Mouse (Mus musculus): Measurements from ENCODE around the gene Asna1. TPM values are rescaled to one million over a fixed set of nuclear protein-coding genes. Genes with fewer than 3 reads are reported as not detected.

Asna1 gene
- total and polyA plus RNA-seq, 2 experiments: 30.3 to 60.0 TPM

- DNase-seq (ENCODE audit: extremely low read depth, low read depth, low spot score): peak; percentile 86
- peak overlapping the region; percentile 84 for H3K27ac ChIP-seq (replicated peaks; ENCODE audit: insufficient read depth, low read depth, low read length)
- peak overlapping the region; percentile 93 for H3K4me3 ChIP-seq (ENCODE audit: insufficient read depth, low read depth, low read length)
- peak; percentile 59; the same call in 1 of the 2 replicates for TF ChIP-seq POLR2A (IDR thresholded peaks at IDR 0.05; ENCODE audit: extremely low read depth, insufficient read depth, low read length)
- no peak for TF ChIP-seq CTCF (IDR thresholded peaks at IDR 0.05; ENCODE audit: low read depth, low read length)
- H3K36me3 ChIP-seq (ENCODE audit: control insufficient read depth, insufficient read depth, low read length): peaks cover 3% of the 10 kb centered on the region
- peaks cover 10% of the 10 kb centered on the region; the same call in 1 of the 2 replicates for H3K79me2 ChIP-seq (ENCODE audit: control insufficient read depth, insufficient read depth, low read length)
- H3K4me1 ChIP-seq (ENCODE audit: control insufficient read depth, insufficient read depth, low read length): peaks cover 24% of the 10 kb centered on the region
- WGBS: under 1% methylated on average over 61 of the region's 61 CpGs
- no peaks in the 10 kb centered on the region for H3K27me3 ChIP-seq (ENCODE audit: control insufficient read depth, insufficient read depth, low read length)
- peak overlapping the region; percentile 92 for H3K9ac ChIP-seq (ENCODE audit: low read depth, low read length)
Measured at GRCm38 (mm10) chr8:84976031-84976762, 48.9 kb downstream of the Asna1 start.

GRCm38 (mm10) chr8:84975434-84975833 is 49.6 kb downstream of the Asna1 start:
- WGBS: 26% methylated on average over 7 of the region's 7 CpGs
- Histone ChIP-seq H3K4me1 (ENCODE audit: control insufficient read depth, insufficient read depth, low read length) (peaks cover 18% of the 10 kb centered on the region), H3K36me3 (ENCODE audit: control insufficient read depth, insufficient read depth, low read length) (peaks cover 3% of the 10 kb centered on the region), H3K27ac (replicated peaks; ENCODE audit: insufficient read depth, low read depth, low read length) (peak overlapping the region; percentile 84), H3K27me3 (ENCODE audit: control insufficient read depth, insufficient read depth, low read length) (no peaks in the 10 kb centered on the region), H3K9ac (ENCODE audit: low read depth, low read length) (peak overlapping the region; percentile 68), H3K4me3 (ENCODE audit: insufficient read depth, low read depth, low read length) (no peak overlapping the region; the same call in 1 of the 2 replicates), H3K79me2 (ENCODE audit: control insufficient read depth, insufficient read depth, low read length) (peaks cover 10% of the 10 kb centered on the region; the same call in 1 of the 2 replicates)
- peak; percentile 39 for DNase-seq (ENCODE audit: extremely low read depth, low read depth, low spot score)
- TF ChIP-seq POLR2A (IDR thresholded peaks at IDR 0.05; ENCODE audit: extremely low read depth, insufficient read depth, low read length): no peak
- TF ChIP-seq CTCF (IDR thresholded peaks at IDR 0.05; ENCODE audit: low read depth, low read length): peak; percentile 78

- peaks cover 10% of the 10 kb centered on the region; the same call in 1 of the 2 replicates for H3K79me2 ChIP-seq (ENCODE audit: control insufficient read depth, insufficient read depth, low read length)
- H3K4me3 ChIP-seq (ENCODE audit: insufficient read depth, low read depth, low read length): no peak overlapping the region
- H3K4me1 ChIP-seq (ENCODE audit: control insufficient read depth, insufficient read depth, low read length): peaks cover 22% of the 10 kb centered on the region
- WGBS: 39% methylated on average over 8 of the region's 8 CpGs
- no peak for DNase-seq (ENCODE audit: extremely low read depth, low read depth, low spot score)
- H3K36me3 ChIP-seq (ENCODE audit: control insufficient read depth, insufficient read depth, low read length): peaks cover 3% of the 10 kb centered on the region
- H3K9ac ChIP-seq (ENCODE audit: low read depth, low read length): no peak overlapping the region
- H3K27me3 ChIP-seq (ENCODE audit: control insufficient read depth, insufficient read depth, low read length): no peaks in the 10 kb centered on the region
- peak overlapping the region; percentile 61 for H3K27ac ChIP-seq (replicated peaks; ENCODE audit: insufficient read depth, low read depth, low read length)
- TF ChIP-seq POLR2A (IDR thresholded peaks at IDR 0.05; ENCODE audit: extremely low read depth, insufficient read depth, low read length) (no peak), CTCF (IDR thresholded peaks at IDR 0.05; ENCODE audit: low read depth, low read length) (no peak)
Measured at GRCm38 (mm10) chr8:84974543-84975142, 50.4 kb downstream of the Asna1 start.

GRCm38 (mm10) chr8:84973803-84974542 is 51.1 kb downstream of the Asna1 start:
- Histone ChIP-seq H3K9ac (ENCODE audit: low read depth, low read length) (no peak overlapping the region), H3K4me3 (ENCODE audit: insufficient read depth, low read depth, low read length) (no peak overlapping the region), H3K4me1 (ENCODE audit: control insufficient read depth, insufficient read depth, low read length) (peaks cover 22% of the 10 kb centered on the region), H3K36me3 (ENCODE audit: control insufficient read depth, insufficient read depth, low read length) (peaks cover 3% of the 10 kb centered on the region), H3K79me2 (ENCODE audit: control insufficient read depth, insufficient read depth, low read length) (peaks cover 10% of the 10 kb centered on the region; the same call in 1 of the 2 replicates), H3K27ac (replicated peaks; ENCODE audit: insufficient read depth, low read depth, low read length) (peak overlapping the region; percentile 61), H3K27me3 (ENCODE audit: control insufficient read depth, insufficient read depth, low read length) (no peaks in the 10 kb centered on the region)
- peak; percentile 96 for DNase-seq (ENCODE audit: extremely low read depth, low read depth, low spot score)
- WGBS: 26% methylated on average over 4 of the region's 4 CpGs
- TF ChIP-seq CTCF (IDR thresholded peaks at IDR 0.05; ENCODE audit: low read depth, low read length) (peak; percentile 61; the same call in 1 of the 2 replicates), POLR2A (IDR thresholded peaks at IDR 0.05; ENCODE audit: extremely low read depth, insufficient read depth, low read length) (no peak)

GRCm38 (mm10) chr8:84973079-84973478 is 52.0 kb downstream of the Asna1 start:
- H3K4me3 ChIP-seq (ENCODE audit: insufficient read depth, low read depth, low read length): no peak overlapping the region
- H3K36me3 ChIP-seq (ENCODE audit: control insufficient read depth, insufficient read depth, low read length): peaks cover 3% of the 10 kb centered on the region
- WGBS: 88% methylated on average over 1 of the region's 1 CpGs
- peaks cover 8% of the 10 kb centered on the region; the same call in 1 of the 2 replicates for H3K79me2 ChIP-seq (ENCODE audit: control insufficient read depth, insufficient read depth, low read length)
- H3K9ac ChIP-seq (ENCODE audit: low read depth, low read length): no peak overlapping the region
- DNase-seq (ENCODE audit: extremely low read depth, low read depth, low spot score): no peak
- H3K27me3 ChIP-seq (ENCODE audit: control insufficient read depth, insufficient read depth, low read length): no peaks in the 10 kb centered on the region
- H3K4me1 ChIP-seq (ENCODE audit: control insufficient read depth, insufficient read depth, low read length): peaks cover 26% of the 10 kb centered on the region
- TF ChIP-seq CTCF (IDR thresholded peaks at IDR 0.05; ENCODE audit: low read depth, low read length) (no peak), POLR2A (IDR thresholded peaks at IDR 0.05; ENCODE audit: extremely low read depth, insufficient read depth, low read length) (no peak)
- H3K27ac ChIP-seq (replicated peaks; ENCODE audit: insufficient read depth, low read depth, low read length): peak overlapping the region; percentile 51

Data from liver, adult 2 months (tissue).